Mouse (Mus musculus) limb, embryonic 11.5 days (tissue): ENCODE data around the gene Atp13a3. TPM values are rescaled to one million over a fixed set of nuclear protein-coding genes. Genes with fewer than 3 reads are reported as not detected.

Source experiments
- ATAC-seq: fragments of 200-750 bp; cut with Nextera tagmentation; 2 replicates; pipeline ENCODE4 v1.8.0; 2017; ENCODE audit warnings: low read depth; ENCODE audit not compliant: insufficient number of reproducible peaks, low FRiP score, low TSS enrichment
- DNase-seq: peaks from one replicate; pipeline ENCODE4 v3.0.0-alpha.2; 2015; ENCODE audit warnings: low spot score
- H3K27ac ChIP-seq: fragments of 300-500 bp; sonication (generic); replicated peaks from 2 replicates; pipeline ENCODE4 v1.5.1; 2014; ENCODE audit warnings: low read depth, mild to moderate bottlenecking, low read length
- H3K27me3 ChIP-seq: fragments of 300-500 bp; sonication (generic); 2 replicates; pipeline ENCODE4 v1.6.1; 2014; ENCODE audit warnings: mild to moderate bottlenecking, low read length, mixed read lengths; ENCODE audit not compliant: control insufficient read depth, insufficient read depth
- H3K36me3 ChIP-seq: fragments of 300-500 bp; sonication (generic); 2 replicates; pipeline ENCODE4 v1.6.1; 2014; ENCODE audit warnings: mild to moderate bottlenecking, low read length, moderate library complexity, mixed read lengths; ENCODE audit not compliant: control insufficient read depth, insufficient read depth
- H3K4me1 ChIP-seq: fragments of 300-500 bp; sonication (generic); 2 replicates; pipeline ENCODE4 v1.6.1; 2014; ENCODE audit warnings: low read length, mixed read lengths; ENCODE audit not compliant: control insufficient read depth, insufficient read depth
- H3K4me2 ChIP-seq: fragments of 300-500 bp; sonication (generic); 2 replicates; pipeline ENCODE4 v1.6.1; 2014; ENCODE audit warnings: low read depth, mild to moderate bottlenecking, moderate library complexity; ENCODE audit not compliant: severe bottlenecking
- H3K4me3 ChIP-seq: fragments of 300-500 bp; sonication (generic); 2 replicates; pipeline ENCODE4 v1.5.1; 2014; ENCODE audit warnings: low read depth, low read length
- H3K9ac ChIP-seq: fragments of 300-500 bp; sonication (generic); 2 replicates; pipeline ENCODE4 v1.6.1; 2014; ENCODE audit warnings: mild to moderate bottlenecking, low read length
- H3K9me3 ChIP-seq: fragments of 300-500 bp; sonication (generic); 2 replicates; pipeline ENCODE4 v1.6.1; 2016; ENCODE audit warnings: low read length; ENCODE audit not compliant: control insufficient read depth
- WGBS: fragments of 180-500 bp; shearing (Covaris S2); extraction: QIAGEN DNeasy Blood & Tissue Kit; methylation state at CpG from one replicate; pipeline ENCODE4 v1.1.7; 2014; 5-methylcytosine and 5-hydroxymethylcytosine counted together
- polyA plus RNA-seq: library from polyadenylated mRNA; unstranded; fragments of >200 nt; fragmentation: Nextera tagmentation; extraction: Ambion mirVana; gene quantifications from 2 replicates; pipeline ENCODE4 v1.2.1, GENCODE M21; 2014

Atp13a3 gene
- polyA plus RNA-seq, 1 experiment from 2014 or later = 14.1 TPM

GRCm38 (mm10) chr16:30307961-30308615 lies 97.7 kb downstream of the Atp13a3 start:
- no peaks in the 10 kb centered on the region for H3K36me3 ChIP-seq
- peaks cover 37% of the 10 kb centered on the region for H3K27me3 ChIP-seq
- DNase-seq = no peak
- H3K9me3 ChIP-seq = no peaks in the 10 kb centered on the region
- H3K4me1 ChIP-seq = peaks cover 17% of the 10 kb centered on the region
- no peak for ATAC-seq
- H3K4me2 ChIP-seq = peak overlapping the region; percentile 100
- H3K4me3 ChIP-seq = peak overlapping the region; percentile 52
- WGBS = 15% methylated on average over 29 of the region's 29 CpGs
- peak overlapping the region; percentile 58 for H3K9ac ChIP-seq
- H3K27ac ChIP-seq = no peak overlapping the region

DNA sequence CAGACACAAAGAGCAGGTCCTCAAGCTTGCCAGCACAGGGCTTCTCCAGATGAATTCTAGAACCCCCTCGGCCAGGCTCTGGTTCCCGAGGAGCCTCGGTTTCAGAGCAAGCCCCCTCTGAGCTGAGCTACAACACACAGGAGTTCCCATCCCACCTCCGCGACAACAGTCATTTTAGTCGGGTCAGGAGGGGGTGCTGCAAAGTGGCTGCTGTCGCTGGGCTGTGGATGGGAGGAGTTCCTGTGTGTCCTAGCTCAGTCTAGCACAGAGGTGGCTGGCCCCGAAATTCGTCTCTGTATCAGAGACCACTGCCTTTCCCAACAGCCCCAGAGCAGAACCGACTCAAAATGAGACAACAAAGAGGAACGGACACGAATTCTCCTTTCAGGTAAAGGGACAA lies 98.5 kb downstream of the Atp13a3 start:
- Histone ChIP-seq H3K27me3 (peaks cover 37% of the 10 kb centered on the region), H3K27ac (no peak overlapping the region), H3K9me3 (no peaks in the 10 kb centered on the region), H3K9ac (no peak overlapping the region), H3K4me3 (no peak overlapping the region), H3K36me3 (no peaks in the 10 kb centered on the region), H3K4me1 (peaks cover 17% of the 10 kb centered on the region), H3K4me2 (no peak overlapping the region)
- no peak for DNase-seq
- 55% methylated on average over 12 of the region's 12 CpGs for WGBS
- ATAC-seq = no peak

DNA sequence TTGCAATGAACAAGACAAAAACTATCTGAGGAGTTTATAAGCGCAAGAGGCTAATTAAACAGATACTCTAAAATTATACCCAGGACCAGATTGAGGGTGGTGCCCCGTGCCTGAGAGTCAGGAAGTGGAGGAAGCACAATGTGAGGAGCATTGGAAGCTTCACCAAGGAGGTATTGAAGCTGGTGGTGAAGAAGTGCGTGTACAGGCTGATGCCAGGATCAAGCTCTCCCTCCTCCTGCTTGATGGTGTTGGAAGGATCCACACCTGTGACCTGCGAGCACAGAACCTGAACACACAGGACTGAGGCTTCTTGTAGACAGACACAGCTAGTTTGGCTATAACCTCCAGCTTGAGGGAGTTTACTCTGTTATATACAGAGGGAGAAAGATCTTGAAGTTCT lies 99.7 kb downstream of the Atp13a3 start:
- Histone ChIP-seq H3K9me3 (no peaks in the 10 kb centered on the region), H3K27me3 (peaks cover 37% of the 10 kb centered on the region), H3K4me3 (no peak overlapping the region), H3K4me2 (no peak overlapping the region), H3K27ac (no peak overlapping the region), H3K4me1 (peaks cover 17% of the 10 kb centered on the region), H3K9ac (no peak overlapping the region), H3K36me3 (no peaks in the 10 kb centered on the region)
- 89% methylated on average over 4 of the region's 4 CpGs for WGBS
- ATAC-seq (no peak), DNase-seq (no peak)

DNA sequence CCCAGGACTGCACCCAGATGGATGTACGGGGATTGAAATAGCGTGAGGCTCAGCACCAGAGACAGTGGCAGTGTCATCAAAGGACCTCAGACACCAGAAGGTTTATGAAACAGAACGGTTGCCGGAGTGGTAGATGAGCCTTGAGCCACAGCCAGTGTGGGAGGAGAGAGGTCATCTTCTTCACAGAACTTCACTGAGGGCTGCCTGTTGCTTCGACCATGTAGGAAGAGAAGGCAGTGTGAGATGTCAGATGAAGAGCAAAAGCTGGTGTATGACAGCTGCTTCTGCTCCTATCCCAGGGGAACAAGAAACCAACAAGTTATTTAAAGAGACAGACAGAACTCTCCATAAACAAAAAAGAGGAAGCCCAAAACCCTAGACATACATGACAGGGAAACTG lies 101.5 kb downstream of the Atp13a3 start:
- H3K36me3 ChIP-seq = no peaks in the 10 kb centered on the region
- H3K27ac ChIP-seq = no peak overlapping the region
- H3K4me1 ChIP-seq = peaks cover 11% of the 10 kb centered on the region

DNA sequence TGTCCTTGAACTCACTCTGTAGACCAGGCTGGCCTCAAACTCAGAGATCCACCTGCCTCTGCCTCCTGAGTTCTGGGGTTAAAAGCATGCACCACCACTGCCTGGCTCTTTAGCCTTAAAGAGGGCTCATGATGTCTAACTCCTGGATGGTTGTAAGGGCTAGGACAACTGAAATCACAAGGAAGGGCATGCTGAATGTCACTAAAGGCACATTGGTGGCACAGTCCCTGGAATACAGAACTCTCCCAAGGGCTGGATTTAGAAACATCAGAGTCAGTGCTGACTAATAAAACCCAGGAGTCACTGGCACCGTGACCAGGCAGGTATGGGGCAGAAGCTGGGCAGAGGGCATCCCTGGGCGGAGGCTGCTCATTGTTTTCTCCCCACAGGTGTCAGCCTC lies 102.4 kb downstream of the Atp13a3 start:
- Histone ChIP-seq H3K4me3 (no peak overlapping the region), H3K9ac (no peak overlapping the region), H3K27ac (no peak overlapping the region), H3K4me2 (no peak overlapping the region), H3K4me1 (peaks cover 5% of the 10 kb centered on the region; the same call in 1 of the 2 replicates), H3K36me3 (no peaks in the 10 kb centered on the region), H3K9me3 (no peaks in the 10 kb centered on the region), H3K27me3 (peaks cover 14% of the 10 kb centered on the region)
- no peak for ATAC-seq
- DNase-seq = no peak
- 69% methylated on average over 2 of the region's 2 CpGs for WGBS

More for the DNA sequence above, 101.5 kb downstream of the Atp13a3 start:
- no peaks in the 10 kb centered on the region for H3K9me3 ChIP-seq
- H3K4me2 ChIP-seq = no peak overlapping the region
- peaks cover 23% of the 10 kb centered on the region for H3K27me3 ChIP-seq
- 76% methylated on average over 5 of the region's 5 CpGs for WGBS
- no peak overlapping the region for H3K4me3 ChIP-seq
- no peak for ATAC-seq
- H3K9ac ChIP-seq = no peak overlapping the region
- no peak for DNase-seq

GRCm38 (mm10) chr16:30302686-30303085 lies 103.1 kb downstream of the Atp13a3 start:
- H3K9ac ChIP-seq = no peak overlapping the region
- no peak for DNase-seq
- WGBS = 86% methylated on average over 6 of the region's 6 CpGs
- no peaks in the 10 kb centered on the region for H3K9me3 ChIP-seq
- H3K4me1 ChIP-seq = no peaks in the 10 kb centered on the region; the same call in 1 of the 2 replicates
- peaks cover 7% of the 10 kb centered on the region for H3K27me3 ChIP-seq
- H3K4me2 ChIP-seq = no peak overlapping the region
- no peaks in the 10 kb centered on the region for H3K36me3 ChIP-seq
- no peak overlapping the region for H3K4me3 ChIP-seq
- no peak overlapping the region for H3K27ac ChIP-seq
- ATAC-seq = no peak

GRCm38 (mm10) chr16:30299711-30300277 lies 106.0 kb downstream of the Atp13a3 start:
- H3K4me1 ChIP-seq = no peaks in the 10 kb centered on the region
- ATAC-seq = no peak
- no peaks in the 10 kb centered on the region for H3K36me3 ChIP-seq
- no peaks in the 10 kb centered on the region for H3K9me3 ChIP-seq
- no peak for DNase-seq
- no peak overlapping the region for H3K9ac ChIP-seq
- H3K4me3 ChIP-seq = no peak overlapping the region
- WGBS = 66% methylated on average over 10 of the region's 10 CpGs
- no peaks in the 10 kb centered on the region for H3K27me3 ChIP-seq
- no peak overlapping the region for H3K4me2 ChIP-seq
- no peak overlapping the region for H3K27ac ChIP-seq

DNA sequence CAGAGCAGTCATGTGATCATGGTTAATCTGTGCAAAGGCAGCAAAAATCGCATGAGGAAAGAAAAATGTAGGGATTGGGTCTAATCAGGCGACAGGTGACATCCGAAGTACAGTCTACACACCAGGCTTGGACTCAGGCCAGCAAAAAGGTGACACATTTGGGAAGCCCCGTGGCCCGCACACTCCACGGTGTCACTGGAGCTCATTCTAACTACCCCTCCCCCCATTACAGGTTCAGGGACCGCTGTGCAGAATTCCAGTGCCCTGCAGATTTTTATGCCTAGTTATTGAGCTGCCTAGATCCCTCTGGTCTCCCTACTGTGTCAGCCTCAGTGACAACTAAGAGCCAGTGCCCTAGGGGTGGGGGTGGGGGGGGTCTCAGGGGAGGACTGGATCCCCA lies 108.3 kb downstream of the Atp13a3 start:
- no peaks in the 10 kb centered on the region for H3K9me3 ChIP-seq
- no peaks in the 10 kb centered on the region for H3K27me3 ChIP-seq
- no peak overlapping the region for H3K27ac ChIP-seq
- DNase-seq (no peak), ATAC-seq (no peak)
- WGBS = 83% methylated on average over 7 of the region's 7 CpGs
- no peak overlapping the region for H3K4me3 ChIP-seq
- no peak overlapping the region for H3K4me2 ChIP-seq
- no peak overlapping the region for H3K9ac ChIP-seq
- H3K4me1 ChIP-seq = no peaks in the 10 kb centered on the region
- no peaks in the 10 kb centered on the region for H3K36me3 ChIP-seq
